Mouse (Mus musculus) layer of hippocampus, postnatal 14 days (tissue): ENCODE measurements around the gene Trim50. TPM values are rescaled to one million over a fixed set of nuclear protein-coding genes. Genes with fewer than 3 reads are reported as not detected.
A peak's percentile ranks its signal among the peaks of the same experiment; 100 is the strongest.

ENCODE experiments used
- DNase-seq, 2 experiments: peaks; one replicate each; pipeline ENCODE4 v3.0.0; 2021 to 2022; ENCODE audit warnings: low spot score in 2 of 2, mixed read lengths in 1 of 2
- long read RNA-seq, 2 experiments: library from polyadenylated mRNA; stranded (forward); transcript quantifications; one replicate each; pipeline ENCODE4 v2.0.0; 2021
- total RNA-seq, 2 experiments: library from RNA; stranded (reverse); gene quantifications; 2 replicates each; pipeline ENCODE4 v1.2.3; 2021

Trim50 gene
- not detected for total RNA-seq
- long read RNA-seq, experiment 1 = 0 reads
- long read RNA-seq, experiment 2 = 0 reads

DNA sequence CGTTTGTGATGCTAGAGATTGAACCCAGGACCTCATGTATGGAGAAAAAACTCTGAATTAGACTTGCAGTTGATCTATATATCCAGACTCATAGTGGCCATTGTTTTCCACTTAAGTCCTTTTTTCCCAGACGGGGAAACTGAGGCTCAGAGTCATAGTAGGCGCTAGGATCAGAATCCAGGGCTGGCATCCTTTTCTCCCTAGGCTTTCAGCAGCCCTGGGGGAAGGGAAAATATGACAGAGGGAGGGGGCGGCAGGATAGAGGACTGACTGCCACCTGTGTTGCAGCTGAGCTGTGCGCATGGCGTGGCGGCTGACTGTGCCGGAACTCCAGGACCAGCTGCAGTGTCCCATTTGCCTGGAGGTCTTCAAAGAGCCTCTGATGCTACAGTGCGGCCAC is at the start of gene Trim50:
Gene Trim50 (plus strand): TSS at position 301 of the 400 bp plus-strand sequence.
- no peak for DNase-seq

DNA sequence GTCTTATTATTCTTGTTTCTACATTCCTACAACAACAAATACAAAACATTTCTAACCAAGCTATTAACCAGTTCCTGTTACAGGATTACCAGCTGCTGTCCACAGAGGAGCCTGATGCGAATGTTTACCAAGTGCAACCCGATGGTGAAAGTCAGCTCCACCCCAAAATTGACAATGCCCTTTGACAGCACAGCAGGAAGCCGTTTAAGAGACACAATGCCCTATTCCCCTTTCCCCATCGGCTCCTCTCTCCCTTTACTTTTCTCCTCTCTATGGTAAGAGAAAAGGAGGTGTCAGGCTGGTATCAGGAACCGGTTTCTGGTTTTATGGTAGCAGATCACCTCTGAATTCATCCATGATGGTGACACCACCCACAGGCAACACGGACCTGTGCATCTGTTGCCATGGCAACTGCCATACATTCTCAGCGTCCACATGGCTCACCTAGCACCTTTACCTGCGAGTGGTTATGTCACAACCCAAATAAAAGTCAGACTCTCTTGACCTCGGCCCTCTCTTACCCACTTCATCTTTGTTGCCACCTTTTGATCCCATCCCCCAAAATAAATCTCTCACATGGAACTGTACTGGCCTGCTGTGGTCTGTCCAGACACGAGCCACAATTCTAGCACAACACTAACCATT is 46.7 kb upstream of the Trim50 start:
- DNase-seq = no peak

DNA sequence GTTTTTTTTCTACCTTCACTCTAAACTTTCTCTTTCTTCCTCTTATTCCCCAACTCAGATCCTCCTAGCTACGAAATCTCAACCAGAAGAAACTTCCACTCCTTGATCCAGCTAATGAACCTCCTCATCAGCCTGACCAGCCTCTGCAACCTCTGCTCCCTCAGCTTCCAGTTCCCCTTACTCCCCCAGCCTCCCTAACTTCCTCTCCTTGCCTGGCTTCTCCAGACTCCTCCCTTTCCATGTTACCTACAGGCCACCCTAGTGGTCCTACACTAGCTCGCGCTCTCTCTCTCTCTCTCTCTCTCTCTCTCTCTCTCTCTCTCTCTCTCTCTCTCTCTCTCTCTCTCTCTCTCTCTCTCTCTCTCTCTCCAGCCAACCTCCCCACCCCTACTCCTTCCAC is 36.9 kb upstream of the Trim50 start:
- no peak for DNase-seq

DNA sequence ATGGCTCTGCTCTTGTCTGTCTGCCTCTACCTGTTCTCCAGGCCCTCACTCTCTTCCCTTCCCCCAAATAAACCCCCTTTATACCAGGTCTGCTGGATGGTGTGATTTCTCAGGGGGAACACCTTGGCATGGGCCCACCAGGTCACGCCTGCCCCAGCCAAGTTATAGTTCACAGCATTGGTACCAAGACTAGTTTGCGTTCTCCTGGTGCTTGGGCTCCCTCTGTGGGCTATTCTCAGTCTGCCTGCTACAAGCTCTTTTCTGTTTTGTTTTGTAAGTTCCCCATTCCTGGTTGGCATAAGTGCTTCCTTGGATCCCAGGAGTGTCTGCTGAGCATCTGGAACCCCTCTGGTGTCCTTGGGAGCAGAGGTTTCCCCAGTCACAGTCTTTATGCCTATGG is 33.2 kb upstream of the Trim50 start:
- DNase-seq = no peak

DNA sequence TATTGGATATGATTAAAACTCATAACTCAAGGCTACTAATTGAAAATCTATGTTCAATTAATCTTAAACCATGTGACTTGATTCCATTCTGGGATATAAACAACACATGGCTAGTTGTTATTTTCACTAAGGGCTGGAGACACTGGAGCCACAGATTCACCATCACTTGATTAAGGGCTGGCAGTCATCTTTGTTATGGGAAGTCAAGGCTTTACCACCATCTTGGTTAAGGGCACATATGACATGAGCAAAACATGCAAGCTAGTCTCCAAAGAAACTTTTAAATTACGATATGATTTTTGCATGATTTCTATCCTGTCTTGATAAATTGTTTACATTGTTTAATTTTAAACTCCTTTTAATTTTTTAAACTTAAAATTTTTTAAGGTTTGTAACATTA is 30.9 kb upstream of the Trim50 start:
- DNase-seq = no peak

DNA sequence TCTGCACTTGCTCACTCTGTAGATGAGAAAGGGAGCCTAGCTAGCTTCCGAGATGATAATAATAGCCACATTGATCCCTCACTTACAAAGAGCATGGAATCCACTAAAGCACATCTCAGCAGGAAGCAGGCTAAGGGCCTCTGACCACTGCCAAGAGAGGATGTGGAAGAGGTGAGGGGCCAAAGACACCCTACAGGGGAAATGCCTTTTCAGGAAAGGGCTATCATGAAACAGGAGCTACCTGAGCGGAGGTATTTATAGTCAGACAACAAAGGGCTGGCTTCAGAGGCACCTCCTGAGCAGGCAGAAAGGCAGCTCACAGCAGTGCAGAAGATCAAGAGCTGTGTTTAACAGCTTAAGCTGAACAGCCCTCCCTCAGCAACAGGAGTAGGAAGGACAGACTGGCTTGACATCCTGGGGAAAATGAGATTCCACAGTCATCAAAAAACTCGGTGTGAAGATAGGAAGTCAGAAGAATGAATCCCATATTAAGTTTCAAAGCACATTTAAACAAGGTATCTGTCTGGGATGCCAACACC is 26.9 kb upstream of the Trim50 start:
- no peak for DNase-seq

DNA sequence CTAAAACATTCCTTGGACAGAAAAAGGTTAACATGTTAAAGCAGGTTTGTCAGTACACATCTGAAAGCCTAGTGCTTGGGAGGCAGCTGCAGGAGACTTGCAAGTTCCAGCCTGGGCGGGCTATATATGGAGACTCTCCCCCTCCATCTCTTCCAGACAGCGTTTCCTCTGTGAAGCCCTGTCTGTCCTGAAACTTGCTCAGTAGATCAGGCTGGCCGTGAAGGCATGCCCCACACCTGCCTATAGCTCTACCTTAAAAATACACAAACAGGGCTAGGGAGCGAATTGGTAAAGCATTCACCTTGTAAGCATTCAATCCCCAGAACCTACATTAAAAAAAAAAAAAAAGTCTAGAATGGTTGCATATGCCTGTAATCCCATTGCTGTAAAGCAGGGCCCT is 23.6 kb upstream of the Trim50 start:
- DNase-seq = no peak

DNA sequence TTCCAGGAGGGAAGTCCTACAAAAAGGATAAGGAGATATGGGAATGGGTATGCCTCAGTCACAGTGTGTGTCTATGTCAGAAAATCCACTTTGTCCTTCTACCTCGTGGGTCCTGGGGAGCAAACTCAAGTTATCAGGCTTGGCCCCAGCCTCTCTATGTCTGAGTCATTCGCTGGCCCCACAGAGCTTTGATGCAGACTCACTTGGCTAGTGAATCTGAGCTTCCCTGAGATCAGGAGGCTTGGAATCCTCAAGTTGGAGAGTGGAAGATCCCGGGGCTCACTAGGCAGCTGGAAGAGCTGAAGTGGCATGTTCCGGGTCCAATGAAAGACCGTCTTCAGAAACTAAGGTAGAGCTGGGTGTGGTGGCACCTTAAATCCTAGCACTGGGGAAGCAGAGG is 22.9 kb upstream of the Trim50 start:
- DNase-seq = no peak

DNA sequence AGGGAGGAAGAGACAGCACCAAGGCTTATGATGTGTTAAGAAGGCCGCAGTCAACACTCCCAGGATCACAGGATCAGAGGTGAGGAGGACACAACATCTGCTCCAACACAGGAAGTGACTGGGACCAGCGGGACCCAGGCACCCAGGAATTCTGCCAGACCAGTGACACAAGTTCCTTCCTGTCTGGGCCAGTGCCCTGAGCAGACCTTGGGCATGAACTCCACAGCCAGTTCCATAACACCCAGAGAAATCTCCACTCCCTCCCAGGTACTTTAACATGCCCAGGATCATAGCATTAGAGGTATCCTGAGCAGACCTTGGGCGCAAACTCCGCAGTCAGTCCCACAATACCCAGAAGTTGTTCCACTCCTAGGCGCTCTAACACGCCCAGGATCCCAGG is 21.9 kb upstream of the Trim50 start:
- no peak for DNase-seq

DNA sequence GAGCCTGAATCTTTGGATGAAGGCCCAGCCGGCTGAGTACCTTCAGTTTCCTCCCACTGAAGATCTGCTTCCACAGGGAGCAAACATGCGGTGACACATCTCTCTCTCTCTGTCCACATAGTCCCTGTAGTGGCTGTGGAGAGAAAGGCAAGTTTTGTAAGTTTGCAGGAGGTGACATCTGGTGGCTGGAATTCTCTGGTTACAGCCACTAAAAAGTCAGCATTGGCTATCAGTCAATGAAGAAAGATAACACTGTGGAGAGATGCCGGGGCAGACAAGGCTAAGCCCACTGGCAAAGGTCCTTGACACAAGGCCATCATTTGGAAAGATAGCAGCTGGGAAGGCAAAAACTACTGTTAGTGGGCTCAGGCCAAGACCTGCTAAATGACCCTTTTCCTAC is 15.5 kb upstream of the Trim50 start:
- DNase-seq = no peak

DNA sequence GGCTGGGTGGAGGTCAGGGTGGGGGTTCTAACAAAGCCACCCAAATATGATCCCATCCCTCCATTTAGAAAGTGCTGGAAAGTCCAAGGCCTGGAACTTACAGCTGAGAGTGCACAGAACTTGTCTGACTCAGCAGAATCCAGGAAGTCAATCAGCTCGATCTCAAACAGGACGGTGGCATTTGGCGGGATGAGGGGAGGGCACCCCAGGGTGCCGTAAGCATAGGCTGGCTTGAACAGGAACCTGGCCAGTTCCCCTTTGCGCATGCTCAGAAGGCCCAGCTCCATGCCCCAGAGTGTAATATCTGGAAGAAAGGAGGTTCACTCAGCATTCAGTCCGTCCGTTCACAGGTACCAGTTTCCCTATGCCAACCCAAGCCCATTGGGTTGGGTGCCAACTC is 7.1 kb upstream of the Trim50 start:
- DNase-seq = no peak

DNA sequence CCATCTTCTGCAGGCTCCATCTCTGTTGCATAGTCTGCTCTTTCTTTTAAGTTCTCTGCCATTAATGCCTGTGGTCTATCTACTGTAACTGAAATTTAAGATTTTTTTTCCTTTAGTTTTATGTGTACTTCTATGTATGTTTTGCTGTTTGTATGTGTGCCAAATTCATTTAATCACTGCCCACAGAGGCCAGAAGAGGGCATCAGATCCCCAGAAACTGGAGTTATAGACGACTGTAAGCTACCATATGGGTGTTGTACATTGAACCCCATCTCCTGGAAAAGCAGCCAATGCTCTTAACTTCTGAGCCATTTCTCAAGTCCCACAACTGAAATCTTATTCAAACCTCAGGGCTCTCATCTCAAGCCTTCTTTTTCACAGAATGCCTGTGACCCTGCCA is 6.7 kb upstream of the Trim50 start:
- DNase-seq = no peak

DNA sequence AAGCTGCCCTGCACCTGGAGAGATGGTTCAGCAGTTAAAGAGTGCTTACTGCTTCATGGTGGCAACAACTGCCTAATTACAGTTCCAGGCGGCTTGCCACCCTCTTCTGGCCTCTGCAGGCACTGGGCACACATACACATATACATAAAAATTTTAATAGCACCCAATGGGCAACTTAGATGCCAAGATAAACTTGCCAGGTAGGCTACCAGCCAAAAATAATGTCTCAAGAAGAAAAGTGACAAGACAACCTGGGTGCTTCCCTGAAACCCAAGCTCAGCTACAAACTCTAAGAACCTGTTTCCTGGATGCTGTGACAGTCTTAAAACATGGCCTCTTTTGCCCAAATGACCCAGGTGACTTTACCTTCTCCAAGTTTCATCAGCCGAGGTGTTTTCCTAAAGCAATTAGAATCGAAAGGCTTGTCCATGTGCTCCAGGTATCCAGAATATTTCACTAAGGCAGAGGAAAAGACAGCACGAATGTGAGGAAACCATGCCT is 5.5 kb upstream of the Trim50 start:
- no peak for DNase-seq

DNA sequence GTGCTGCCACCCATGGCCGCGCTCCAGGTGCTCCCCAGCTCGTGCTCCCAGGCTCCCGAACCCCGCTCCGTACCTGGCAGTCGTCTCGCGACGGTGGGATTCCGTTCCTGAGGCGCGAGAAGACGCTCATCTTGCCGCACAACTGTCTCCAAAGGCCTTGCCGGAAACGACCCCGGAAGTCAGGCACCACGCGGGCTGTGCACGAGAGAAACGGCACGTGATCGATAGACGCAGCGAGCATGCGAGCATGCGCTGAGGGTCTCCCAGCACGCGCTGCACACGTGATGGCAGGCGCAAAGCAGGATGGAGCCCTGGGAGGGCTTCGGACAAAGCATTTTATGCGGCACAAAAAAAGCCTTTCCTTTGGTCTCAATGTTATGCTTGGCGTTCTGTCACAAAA is 3.2 kb upstream of the Trim50 start, which contains the start of gene Fkbp6:
Gene Fkbp6 (minus strand): TSS at position 183 of the 400 bp plus-strand sequence.
- DNase-seq = no peak

DNA sequence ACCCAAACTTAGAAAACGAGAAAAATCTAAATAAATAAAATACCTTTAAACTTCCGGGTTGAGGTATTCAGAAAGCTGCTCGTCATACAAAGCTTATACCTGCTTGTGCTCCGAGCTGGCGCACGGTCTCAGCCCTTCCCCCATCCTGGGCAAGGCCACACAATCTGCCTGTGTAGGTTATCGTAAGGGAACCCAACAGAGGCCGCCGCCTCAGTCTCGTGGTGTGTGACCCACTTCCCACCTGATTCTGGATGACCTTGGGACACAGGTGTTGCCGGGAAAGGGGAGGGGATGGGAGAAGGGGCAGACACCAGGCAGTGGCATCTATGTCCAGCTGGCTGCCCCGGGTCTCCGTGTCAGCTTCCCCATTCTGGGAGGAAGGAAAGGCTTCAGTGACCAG is 1.5 kb upstream of the Trim50 start:
- no peak for DNase-seq

DNA sequence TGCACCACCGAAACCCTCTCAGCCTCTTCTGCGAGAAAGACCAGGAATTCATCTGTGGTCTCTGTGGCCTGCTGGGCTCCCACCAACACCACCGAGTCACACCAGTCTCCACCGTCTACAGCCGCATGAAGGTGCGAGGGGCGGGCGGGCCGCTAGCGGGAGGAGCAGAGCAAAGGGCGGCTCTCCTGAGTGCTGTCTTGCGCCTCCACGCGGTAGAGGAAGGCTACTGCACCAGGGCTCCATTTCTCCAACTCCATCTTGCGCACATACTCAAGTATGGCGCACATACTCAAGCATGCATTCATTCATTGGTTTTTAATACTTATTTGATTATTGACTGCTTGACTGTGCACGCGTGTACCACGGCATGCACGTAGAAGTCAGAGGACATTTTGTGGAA is 469 bp downstream of the Trim50 start:
- DNase-seq = no peak

DNA sequence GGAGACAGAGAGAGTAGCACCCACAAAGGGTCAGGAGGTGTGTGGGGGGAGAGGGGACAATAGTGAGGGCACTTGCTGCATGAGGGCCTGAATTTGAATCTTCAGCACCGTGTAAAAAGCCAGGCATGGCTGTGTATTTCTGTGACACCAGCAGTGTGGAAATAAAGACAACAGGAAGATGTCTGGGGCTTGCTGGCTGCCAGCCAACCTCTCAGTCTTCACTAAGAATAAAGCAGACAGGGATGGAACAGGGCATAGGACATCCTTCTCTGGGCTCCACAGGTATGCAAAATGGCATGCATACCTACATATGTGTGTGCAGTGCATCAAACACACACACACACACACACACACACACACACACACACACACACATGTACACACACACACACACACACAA is 3.0 kb downstream of the Trim50 start:
- DNase-seq = no peak

DNA sequence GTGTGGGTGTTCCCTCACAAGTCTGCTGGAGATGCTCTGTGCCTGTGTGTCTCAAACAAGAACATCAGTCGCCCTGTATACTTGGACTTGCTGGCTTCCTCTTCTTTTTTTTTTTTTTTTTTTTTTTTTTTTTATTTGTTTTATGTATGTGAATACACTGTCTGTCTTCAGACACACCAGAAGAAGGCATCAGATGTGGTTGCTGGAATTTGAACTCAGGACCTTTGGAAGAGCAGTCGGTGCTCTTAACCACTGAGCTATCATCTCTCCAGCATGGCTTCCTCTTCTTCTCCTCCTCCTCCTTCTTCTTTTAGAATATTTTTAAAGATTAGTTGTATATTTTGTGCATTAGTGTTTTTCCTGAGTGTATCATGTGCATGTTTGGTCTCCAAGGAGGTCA is 4.5 kb downstream of the Trim50 start:
- DNase-seq = peak in 1 of 2 experiments; percentile 26

DNA sequence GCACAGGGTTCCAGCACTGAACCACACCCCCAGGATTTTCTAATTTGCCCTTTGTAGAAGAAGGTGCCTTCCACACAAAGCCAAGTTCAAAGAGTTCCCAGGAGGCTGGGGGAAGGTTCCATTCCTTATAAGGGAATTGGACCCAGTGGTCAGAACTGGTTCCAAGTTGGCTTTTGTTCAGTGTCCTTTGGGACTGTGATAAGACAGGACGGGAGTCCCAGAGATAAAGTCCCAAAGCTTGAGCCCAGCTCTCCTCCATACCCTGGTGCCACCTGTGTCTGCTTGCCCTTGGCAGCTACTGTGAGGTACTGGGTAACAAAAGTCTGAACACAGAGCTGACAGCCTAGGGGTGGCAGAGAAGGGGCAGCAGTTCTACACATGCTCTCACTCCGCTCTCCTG is 6.7 kb downstream of the Trim50 start:
- DNase-seq = no peak

DNA sequence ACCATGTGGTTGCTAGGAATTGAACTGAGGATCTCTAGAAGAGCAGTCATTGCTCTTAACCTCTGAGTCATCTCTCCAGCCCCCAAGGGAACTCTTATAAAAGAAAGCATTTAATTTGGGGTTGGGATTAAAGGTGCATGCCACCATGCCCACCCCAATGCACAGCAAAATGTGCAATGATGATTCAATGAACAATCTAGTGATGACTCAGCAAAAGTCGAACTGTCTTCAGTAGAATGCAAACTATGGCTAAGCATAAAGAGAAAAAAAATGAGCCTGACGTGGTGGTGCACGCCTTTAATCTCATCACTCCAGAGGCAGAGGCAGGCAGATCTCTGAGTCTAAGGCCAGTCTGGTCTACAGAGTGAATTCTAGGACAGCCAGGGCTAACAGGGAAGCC is 9.5 kb downstream of the Trim50 start:
- DNase-seq = no peak

DNA sequence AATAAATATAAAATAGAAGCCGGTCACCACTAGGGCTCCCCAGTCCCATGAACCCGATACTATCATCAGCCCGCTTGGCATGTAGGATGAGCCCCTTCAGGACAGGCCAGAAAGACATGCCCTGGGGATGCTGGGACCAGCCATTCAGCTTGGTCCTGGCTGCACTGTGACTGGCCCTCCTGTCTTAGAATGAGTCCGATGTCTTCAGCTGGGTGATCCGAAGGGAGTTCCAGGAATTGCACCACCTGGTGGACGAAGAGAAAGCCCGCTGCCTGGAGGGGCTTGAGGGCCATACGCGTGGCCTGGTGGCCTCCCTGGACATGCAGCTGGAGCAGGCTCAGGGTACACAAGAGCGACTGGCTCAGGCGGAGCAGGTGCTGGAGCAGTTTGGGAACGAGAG is 10.4 kb downstream of the Trim50 start:
- DNase-seq = no peak

DNA sequence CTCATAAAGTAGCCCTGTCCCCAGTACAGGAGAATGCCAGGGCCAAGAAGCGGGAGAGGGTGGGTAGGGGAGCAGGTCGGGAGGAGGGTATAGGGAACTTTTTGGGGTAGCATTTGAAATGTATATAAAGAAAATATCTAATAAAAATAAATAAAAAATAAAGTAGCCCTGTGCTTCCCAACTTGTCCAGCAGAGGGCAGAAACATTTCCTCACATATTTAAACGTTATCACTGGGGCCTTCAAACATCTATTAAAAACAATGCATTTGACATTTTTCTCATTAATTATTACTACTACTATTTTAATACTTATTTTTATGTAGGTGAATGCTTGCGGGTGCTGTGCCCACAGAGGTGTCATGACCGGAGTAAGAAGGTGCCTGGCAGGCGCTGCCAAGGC is 14.7 kb downstream of the Trim50 start:
- DNase-seq = peak in 1 of 2 experiments; percentile 23

DNA sequence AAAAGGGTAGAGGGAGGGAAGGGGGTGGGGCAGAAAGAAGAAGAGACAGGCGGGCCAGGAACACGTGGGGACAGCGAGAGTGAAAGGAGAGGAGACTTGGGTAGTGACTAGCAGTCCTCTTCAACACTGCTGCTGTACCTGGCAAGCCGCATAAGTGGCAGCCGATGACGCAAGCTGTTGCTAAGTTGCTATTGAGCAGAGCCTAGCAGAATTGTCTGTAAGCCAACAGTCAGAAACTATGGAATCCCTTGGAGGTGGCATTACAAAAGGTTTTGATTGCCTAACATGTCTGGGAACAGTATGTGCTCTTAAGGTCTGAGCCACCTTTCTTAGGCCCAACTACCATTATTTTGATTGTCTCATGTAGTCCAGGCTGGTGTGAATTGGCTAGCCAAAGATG is 15.2 kb downstream of the Trim50 start:
- no peak for DNase-seq
